Mouse (Mus musculus) kidney, adult 9 months (tissue): ENCODE data around the gene Rint1.
"Not testable (repeated sequence)": the region's sequence is repeated elsewhere in the genome, so short reads cannot be mapped to it uniquely, and the experiment has no call there.

Source experiments
- DNase-seq: peaks from one replicate; pipeline ENCODE4 v3.0.0; 2022

Rint1 gene

GRCm38 (mm10) chr5:23830897-23831752, 43.6 kb downstream of the Rint1 start:
- no peak for DNase-seq

- DNase-seq, result peak; percentile 50
These were observed 48.2 kb downstream of the Rint1 start for GRCm38 (mm10) chr5:23835691-23836090.

- DNase-seq, result no peak
These were observed 50.6 kb downstream of the Rint1 start for GRCm38 (mm10) chr5:23838158-23838557.

DNA sequence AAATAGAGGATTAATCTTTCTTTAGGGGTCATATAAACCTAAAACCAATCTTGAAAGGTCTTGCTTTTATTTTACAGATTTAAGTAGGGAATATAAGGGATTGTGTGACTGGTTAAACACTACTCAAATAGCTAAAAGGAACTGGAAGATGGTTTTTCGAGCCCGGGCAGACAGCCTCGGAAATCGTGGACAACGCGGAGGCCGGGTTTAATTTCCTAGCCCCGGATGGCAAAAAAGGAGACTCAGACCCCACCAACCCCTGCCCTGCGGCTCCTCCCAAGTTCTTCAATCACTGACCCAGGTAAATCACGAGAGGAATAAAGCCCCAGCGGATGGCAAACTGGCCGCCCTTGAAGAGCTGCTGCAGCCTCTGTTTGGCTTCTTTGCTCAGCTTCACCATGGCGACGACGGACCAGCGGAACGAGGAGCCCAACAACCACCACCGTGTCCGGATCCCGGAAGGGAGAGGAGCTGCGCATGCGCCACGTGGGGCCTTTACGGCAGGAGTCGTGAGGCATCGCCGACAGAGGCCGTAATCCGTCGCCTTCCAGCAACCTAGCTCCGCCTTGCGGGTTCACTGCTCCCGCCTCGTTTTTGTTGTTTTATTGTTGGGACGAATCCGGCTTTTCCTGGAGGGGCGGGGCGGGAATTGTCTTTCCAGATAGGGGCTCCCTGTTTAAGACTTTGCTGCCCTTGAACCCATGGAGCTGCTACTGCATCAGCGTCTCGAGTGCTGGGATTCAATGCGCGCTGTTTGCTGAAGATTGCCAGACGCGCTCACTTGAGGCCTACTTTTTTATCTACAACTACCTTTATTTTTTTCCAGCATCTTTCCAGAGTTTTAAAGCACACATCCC, 56.4 kb downstream of the Rint1 start, which contains the start of gene Tomm7:
Gene Tomm7, minus strand, starts transcription at position 488 of the 857 bp plus-strand sequence.
- peak; percentile 97 for DNase-seq

DNA sequence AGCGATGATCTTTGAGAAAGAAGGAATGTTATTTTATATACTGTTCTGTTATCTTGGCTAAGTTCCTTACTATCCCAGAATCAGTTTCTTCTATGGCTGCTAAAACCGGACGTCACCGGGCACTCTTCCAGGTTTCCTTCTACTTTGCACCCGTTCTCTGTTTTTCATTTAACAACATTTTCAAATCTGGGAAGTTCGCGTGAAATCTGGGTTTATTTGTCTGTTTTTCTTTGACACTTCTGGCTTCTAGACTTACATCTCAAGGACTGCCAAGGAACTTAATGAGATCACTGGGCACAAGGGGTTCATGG, 57.0 kb downstream of the Rint1 start:
- DNase-seq, result peak; percentile 76

DNA sequence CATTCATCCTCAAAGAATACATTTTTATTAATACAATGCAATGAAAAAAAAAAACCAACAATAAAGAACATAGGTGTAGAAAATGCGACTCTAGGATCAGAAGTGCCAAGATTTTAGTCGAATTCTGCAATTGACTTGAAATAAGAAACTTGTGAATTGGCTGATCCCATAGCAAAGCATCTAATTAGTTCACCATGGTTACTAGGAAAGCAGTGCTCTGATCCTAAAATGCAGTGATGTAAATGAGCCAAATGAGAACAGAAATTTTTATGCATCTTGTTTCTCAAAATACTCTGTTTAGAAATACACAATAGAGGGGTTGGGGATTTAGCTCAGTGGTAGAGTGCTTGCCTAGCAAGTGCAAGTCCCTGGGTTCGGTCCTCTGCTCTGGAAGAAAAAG, 57.6 kb downstream of the Rint1 start:
- no peak for DNase-seq

DNA sequence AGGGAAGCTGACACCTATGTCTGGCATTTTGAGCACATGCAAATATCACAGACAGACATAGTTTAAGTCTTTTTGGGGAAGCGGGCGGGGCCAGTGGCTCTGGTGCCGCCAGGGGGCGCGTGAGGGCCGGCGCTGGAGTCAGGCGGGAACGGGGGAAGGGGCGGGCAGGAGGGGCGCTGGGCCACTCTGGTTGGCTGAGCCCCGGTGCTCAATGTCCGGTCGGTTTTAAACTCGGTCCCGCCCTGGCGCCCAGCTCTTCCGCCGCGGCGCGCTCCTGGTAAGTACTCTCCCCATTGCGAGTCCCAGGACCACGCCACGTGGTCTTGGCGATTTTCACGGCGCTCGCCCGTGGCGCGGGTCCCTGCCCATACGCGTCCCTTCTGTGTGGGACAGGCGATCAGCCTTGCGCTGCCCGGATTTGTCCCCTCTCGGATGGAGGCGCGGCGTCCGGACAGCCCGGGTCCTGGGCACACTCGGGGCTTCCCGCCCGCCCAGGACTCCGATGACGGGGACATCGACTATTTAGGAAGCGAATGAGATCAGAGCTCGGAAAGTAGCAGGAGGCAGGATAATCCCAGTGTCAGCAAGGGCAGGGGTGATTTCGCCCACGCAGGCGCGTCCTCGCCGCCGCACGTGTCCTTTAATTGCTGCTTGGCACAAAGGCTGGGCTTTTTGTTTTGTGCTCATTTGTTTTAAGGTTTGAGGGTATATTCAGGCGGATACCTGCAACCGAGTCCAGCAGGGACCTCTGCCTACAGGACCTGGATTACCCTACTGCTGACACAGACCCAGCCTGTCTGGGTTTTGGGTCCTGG, 63.0 kb downstream of the Rint1 start:
- DNase-seq, result peak; percentile 93

DNA sequence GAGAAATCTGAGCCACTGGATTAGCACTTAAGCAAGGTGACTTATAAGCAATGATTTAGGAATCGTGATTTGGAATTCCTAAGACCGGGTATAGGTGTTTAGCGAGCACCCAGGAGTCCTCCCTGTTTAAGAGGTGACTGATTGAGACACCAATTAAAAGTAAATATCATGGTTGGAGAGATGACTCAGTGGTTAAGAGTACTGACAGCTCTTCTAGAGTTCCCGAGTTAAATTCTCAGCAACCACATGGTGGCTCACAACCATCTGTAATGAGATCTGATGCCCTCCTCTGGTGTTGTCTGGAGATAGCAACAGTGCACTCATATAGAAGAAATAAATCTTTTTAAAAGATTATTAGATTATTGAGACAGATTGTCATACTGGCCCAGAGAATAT, 63.6 kb downstream of the Rint1 start:
- DNase-seq, result not testable (repeated sequence)

DNA sequence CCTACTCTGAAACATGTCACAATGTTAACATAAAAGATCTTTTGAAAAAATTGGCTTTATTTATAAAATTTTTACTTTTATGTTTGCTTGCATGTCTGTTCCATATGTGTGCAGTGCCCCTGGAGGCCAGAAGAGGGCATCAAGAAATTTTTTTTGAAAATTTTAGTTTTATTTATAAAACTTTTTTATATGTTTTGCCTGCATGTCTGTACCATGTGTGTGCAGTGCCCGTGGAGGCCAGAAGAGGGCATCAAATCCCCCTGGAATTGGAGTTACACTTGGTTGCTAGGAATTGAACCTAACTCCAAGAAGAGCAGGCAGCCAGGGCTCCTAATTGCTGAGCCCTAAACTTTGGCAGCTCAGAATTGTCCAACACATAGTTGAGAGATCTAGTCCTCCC, 65.4 kb downstream of the Rint1 start:
- DNase-seq, result peak; percentile 20

DNA sequence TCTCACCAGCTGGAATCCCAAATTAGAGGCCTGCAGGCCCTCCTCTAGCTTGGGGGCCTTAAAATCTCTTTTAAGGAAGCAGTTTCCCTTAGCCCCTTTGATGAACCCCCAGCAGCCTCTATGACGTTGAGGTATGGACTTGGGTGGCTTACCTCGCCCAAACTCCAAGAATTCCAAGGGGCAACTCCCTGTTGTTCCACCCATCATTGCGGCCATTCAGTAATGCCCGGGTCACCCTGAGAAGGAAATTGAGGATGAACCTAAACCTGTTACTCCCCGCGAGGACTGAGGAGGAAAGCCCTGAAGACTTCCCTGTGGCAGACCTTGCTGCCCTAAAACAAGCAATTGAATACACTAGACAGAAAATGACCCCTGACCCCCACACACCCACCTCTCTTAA, 68.0 kb downstream of the Rint1 start:
- no peak for DNase-seq

DNA sequence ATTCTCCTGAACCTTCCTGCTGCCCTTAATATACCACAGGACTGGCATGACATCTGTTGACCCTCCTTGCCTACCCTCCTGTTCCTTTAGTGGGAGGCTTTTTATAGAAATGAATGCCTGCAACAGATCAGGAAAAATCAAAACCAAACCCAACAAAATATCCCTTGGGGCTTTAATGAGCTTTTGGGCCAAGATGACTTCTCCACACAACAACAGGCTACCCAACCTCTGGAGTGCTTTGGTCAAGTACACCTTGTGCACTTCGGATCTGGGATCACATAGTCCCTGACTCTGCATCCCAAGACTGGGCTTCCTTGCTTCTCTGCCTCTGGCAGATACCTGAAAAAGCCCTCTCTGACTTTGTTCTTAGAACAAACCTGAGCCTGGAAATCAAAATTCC, 68.7 kb downstream of the Rint1 start:
- no peak for DNase-seq

DNA sequence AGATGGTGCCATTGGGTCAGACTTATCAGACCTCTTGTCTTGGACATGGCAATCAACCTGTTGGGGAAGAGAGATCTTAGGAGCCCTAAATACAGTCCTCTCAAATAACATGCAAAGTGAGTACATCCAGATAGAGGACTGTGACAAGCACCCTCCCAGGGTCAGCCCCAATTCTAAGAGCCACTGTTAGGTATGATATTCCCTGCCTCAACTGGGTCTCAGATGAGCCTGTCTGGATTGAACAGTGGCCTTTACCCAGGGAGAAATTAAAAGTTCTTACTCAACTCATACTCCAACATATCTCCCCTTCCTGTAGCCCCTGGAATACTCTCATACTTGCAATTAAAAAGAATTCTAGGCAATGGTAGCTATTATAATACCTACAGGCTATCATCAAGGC, 69.7 kb downstream of the Rint1 start:
- DNase-seq, result no peak

- no peak for DNase-seq
These were observed 70.5 kb downstream of the Rint1 start for GRCm38 (mm10) chr5:23858001-23858400.

DNA sequence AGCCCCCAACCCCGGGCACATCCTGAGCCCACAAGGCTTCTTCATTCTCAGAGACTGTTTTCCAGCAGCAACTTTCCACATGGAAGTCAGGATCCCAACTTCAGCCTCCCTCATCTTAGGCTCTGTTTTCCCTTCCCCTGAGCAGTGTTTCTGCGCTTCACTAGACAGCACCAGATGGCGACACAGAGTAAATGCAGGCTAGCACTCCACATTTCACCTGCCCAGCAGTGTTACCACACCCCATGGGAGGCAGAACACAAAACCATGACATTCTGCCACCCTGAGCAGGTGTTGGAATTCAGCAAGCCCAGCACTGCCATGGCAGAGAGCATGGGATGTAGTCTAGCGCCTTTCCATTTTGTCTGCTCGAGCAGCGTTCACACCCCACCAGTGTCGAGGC, 71.1 kb downstream of the Rint1 start:
- DNase-seq, result no peak

DNA sequence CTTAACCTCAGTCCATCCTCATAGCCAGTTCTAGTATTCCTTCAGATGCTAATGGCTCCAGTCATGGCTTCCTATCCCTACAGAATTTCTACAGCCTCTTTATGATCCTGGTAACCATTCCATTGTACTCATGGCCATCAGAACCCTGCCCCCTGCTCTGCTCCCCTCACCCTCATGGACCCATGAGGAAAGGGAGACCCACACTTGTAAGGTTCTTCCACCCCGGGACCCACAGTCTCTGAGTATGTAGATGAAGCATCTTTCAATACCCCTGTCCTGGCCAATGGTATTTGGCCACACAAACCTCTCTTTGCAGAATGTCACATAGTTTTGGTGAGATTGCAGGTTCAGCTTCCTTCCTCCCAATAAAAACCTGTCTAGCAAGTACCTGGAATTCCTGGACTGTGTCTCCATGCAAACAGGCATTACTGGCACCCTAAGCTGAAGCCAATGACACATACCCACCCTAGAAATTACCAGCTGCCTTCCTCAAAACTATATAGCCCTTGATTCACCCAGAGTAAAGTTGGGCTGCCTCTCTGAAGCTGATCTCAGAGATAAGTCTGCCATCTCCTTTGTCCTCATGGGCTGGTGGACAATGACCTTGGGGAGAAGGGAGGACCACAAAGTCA, 71.7 kb downstream of the Rint1 start:
- DNase-seq, result no peak

DNA sequence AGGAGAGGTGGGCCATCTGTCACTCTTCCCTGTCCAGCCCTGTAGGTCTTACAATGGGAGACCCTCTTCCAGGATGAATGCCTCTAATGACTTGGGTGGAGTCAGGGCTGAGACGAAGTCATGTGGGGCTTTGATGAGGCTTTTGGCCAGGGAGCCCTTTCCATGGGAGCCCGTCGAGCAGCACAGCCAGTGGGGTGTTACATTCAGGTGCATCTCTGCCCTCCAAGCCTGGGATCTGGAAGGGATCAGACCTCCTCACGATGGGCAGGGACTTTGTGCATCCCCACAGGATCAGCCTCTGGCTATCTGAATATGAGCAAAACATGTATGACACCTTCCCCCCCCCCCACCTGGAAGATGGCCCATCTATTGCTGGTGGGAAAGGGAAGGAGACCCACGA, 72.4 kb downstream of the Rint1 start:
- no peak for DNase-seq

DNA sequence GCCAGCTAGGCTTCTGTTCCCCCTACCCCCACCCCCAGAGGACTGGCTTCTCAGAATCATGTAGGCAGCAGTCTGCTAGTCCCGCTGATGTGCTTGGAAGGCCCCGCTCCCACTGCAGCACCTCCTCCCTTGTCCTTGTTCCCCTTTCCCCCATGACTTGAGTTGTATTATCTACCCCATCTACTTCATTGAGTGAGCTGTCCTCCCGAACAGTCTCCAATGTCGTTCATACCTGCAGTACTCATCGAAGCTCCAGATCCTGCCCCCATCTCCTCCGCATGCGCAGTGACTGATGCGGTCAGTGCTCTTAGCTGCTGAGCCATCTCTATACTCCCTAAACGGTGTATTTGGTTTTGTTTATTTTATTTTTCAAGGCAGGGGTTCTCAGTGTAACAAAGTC, 74.2 kb downstream of the Rint1 start:
- DNase-seq, result no peak

DNA sequence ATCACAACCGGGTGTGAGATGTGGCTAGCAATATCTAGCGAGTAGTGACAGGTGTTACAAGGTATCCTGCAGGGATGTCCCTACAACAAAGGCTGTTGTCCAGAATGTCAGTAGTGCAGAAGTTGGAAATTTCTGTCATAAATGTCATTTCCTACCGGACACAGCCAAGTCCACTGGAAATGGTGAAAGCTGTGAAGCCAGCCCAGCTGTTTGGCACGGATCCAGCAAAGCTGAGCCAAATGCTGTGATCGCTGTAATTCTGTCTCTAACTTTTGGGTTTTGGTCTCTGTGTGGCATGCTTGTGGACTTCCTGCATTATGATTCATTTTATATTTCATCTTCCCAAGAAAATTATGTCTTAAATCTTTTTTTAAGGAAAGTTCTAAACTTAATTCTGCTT, 74.8 kb downstream of the Rint1 start:
- DNase-seq, result peak; percentile 50

GRCm38 (mm10) chr5:23863166-23864053, 75.9 kb downstream of the Rint1 start:
- no peak for DNase-seq

DNA sequence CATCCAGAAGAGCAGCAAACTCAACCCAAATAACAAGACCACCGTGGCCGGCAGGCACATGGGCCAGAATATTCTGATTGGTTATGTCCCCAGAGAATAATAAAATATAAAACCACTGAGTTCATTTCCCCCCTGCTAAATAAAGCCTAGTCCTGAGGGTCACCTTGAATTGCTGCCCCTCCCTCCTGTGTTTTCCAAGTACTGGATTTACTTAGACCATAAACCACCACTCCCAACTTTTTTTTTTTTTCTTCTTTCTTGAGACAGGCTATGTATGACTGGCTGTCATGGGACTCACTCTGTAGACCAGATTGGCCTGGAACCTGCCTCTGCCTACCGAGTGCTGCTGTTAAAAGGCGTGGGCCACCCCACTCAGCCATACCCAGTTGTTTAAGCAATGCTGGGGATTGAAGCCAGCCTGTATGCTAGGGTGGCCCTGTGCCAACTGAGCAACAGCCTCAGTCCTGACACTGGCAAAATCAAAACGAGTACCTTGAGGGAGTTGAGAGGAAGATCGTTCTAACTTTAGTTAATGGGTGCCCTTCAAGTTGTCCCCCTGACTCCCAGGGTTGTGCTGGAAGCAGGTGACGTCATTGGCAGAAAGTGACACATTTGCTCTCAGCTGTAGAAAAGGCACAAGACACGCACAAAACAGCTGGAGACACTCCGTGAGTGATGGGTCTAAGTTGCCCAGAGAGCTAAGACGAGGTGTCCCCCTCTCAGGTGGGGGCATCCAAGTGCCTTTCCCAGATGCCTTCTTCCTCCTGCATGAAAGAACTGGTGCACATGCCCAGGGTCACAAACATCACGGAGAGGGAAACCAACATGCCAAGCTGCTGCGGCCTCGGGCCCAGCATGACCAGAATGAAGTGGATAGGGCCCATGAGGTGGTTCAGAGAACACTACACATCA, 76.8 kb downstream of the Rint1 start:
- no peak for DNase-seq

- no peak for DNase-seq
These were observed 78.4 kb downstream of the Rint1 start for GRCm38 (mm10) chr5:23865941-23866340.
